Mouse (Mus musculus) ES-Bruce4 (cell line): ENCODE data around the gene Luc7l3. TPM values are rescaled to one million over a fixed set of nuclear protein-coding genes. Genes with fewer than 3 reads are reported as not detected.
A peak's percentile ranks its signal among the peaks of the same experiment; 100 is the strongest.

Experiments used
- H3K27ac ChIP-seq: 2 replicates; pipeline ENCODE4 v1.5.1; 2012; ENCODE audit warnings: low read length, inconsistent platforms; ENCODE audit not compliant: insufficient read depth
- H3K27me3 ChIP-seq: 2 replicates; pipeline ENCODE4 v1.6.1; 2012; ENCODE audit warnings: mild to moderate bottlenecking, low read length, inconsistent platforms; ENCODE audit not compliant: control insufficient read depth, poor library complexity, insufficient read depth, severe bottlenecking
- H3K36me3 ChIP-seq: 2 replicates; pipeline ENCODE4 v1.6.1; 2012; ENCODE audit warnings: inconsistent platforms, mild to moderate bottlenecking, low read length, moderate library complexity; ENCODE audit not compliant: control insufficient read depth, poor library complexity, insufficient read depth, severe bottlenecking
- H3K4me1 ChIP-seq: one replicate; pipeline ENCODE4 v1.8.1; 2011; ENCODE audit warnings: low read length; ENCODE audit not compliant: control insufficient read depth, insufficient read depth
- H3K4me3 ChIP-seq: 2 replicates; pipeline ENCODE4 v1.5.1; 2011; ENCODE audit warnings: low read depth, mild to moderate bottlenecking, low read length
- H3K9ac ChIP-seq: 2 replicates; pipeline ENCODE4 v1.6.1; 2012; ENCODE audit warnings: low read depth, mild to moderate bottlenecking, inconsistent platforms; ENCODE audit not compliant: poor library complexity, severe bottlenecking
- H3K9me3 ChIP-seq: replicated peaks from 2 replicates; pipeline ENCODE4 v1.6.1; 2012; ENCODE audit warnings: mild to moderate bottlenecking, low read length, inconsistent platforms; ENCODE audit not compliant: control insufficient read depth, poor library complexity, insufficient read depth, severe bottlenecking
- CTCF ChIP-seq: IDR thresholded peaks from one replicate; pipeline ENCODE4 v1.8.1; 2011; ENCODE audit warnings: low read depth, low read length
- EP300 ChIP-seq: IDR thresholded peaks from 2 replicates; pipeline ENCODE4 v1.6.1; 2011; ENCODE audit warnings: low read depth, low read length; ENCODE audit not compliant: insufficient read depth
- POLR2A ChIP-seq: IDR thresholded peaks from one replicate; pipeline ENCODE4 v1.8.1; 2011; ENCODE audit warnings: low read length; ENCODE audit not compliant: insufficient read depth
- polyA plus RNA-seq: library from polyadenylated mRNA; stranded (reverse); fragments of >200 nt; gene quantifications from 2 replicates; pipeline ENCODE4 v1.2.4, GENCODE M21; 2011; ENCODE audit warnings: low read depth; ENCODE audit not compliant: missing spikeins, insufficient read depth, insufficient read length

Gene Luc7l3
- polyA plus RNA-seq, 1 experiment: 223 TPM

DNA sequence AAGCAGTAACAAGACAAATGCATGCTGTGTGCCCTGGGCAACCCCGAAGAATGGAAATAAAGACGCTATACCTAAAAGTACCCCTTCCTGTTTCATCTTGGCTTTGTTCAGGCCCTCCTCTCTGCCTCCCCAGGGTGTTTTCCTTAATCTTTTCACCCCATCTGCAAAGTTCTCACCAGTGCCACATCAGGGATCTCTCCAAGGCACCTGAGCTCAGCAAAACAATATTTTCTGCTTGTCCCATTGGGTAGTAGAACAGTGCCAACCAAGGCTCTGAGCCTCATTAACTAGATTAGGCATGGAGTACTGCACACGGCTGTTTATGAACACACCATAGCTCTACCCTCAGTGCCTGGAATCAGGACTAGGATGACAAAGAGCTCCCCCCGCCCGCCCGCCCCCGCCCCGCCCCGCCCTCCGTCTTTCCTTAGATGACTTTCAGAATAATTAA lies 5.2 kb upstream of the Luc7l3 start:
- no peak for TF ChIP-seq CTCF
- TF ChIP-seq EP300: no peak
- TF ChIP-seq POLR2A: no peak
- Histone ChIP-seq H3K4me1 (no peaks in the 10 kb centered on the region), H3K27ac (0 out of 2 replicates have a peak overlapping the region, but pooled peaks have one; percentile 8), H3K27me3 (no peaks in the 10 kb centered on the region), H3K9ac (peak overlapping the region; percentile 47; the same call in 1 of the 2 replicates), H3K9me3 (no peaks in the 10 kb centered on the region), H3K4me3 (no peak overlapping the region), H3K36me3 (no peaks in the 10 kb centered on the region)

DNA sequence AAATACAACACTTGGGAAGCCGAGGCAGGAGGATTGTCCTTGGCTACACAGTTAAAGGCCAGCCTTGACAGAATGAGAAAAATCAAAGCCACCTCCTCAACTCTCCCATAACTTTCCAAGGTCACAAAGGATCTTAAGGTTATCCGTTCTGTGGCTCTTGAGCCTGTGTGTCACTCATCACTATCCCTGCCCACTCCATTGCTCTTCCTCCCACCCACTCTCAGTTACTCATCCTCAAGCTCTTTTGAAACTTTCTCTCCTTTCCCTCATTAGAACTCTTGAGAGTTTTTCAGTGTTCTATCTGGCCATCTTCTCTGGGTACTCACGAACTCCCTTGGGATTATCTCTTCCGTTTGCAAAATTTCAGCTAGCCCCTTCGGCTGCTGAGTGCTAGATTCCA lies 2.8 kb upstream of the Luc7l3 start:
- TF ChIP-seq EP300 (no peak), CTCF (no peak), POLR2A (no peak)
- H3K4me1 ChIP-seq: no peaks in the 10 kb centered on the region
- no peak overlapping the region for H3K9ac ChIP-seq
- peaks cover 6% of the 10 kb centered on the region; the same call in 1 of the 2 replicates for H3K36me3 ChIP-seq
- no peak overlapping the region for H3K27ac ChIP-seq
- H3K27me3 ChIP-seq: no peaks in the 10 kb centered on the region
- no peak overlapping the region for H3K4me3 ChIP-seq
- H3K9me3 ChIP-seq: no peaks in the 10 kb centered on the region

DNA sequence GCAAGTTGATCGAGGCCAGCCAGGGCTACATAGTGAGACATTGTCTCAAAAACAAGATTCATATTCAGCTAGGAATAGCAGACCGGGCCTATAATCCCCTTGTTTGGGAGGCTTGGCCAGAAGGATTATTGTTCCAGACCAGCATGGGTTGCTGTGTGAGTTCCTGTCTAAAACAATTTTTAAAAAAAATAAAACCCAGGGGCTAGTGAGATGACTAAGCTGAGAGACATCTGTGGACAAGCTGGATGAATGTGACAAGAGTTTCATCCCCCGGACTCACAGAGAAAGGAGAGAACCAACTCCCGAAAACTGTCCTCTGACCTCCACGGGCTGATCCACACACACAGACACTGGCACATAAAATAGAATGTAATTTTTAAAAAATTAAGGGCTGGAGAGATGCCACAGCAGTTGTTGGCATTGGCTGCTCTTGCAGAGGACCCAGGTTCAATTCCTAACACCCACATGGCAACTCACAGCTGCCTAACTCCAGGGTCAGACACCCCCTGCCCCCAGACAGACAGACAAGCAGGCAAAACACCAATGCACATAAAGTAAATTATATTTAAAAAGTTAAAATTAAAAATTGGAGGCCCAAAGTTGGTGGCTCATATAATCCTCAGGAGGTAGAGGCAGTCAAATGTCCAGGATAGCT lies 1.6 kb upstream of the Luc7l3 start:
- TF ChIP-seq EP300 (no peak), CTCF (no peak), POLR2A (no peak)
- H3K9me3 ChIP-seq: no peaks in the 10 kb centered on the region
- H3K27ac ChIP-seq: peak overlapping the region; percentile 90
- peak overlapping the region; percentile 100 for H3K9ac ChIP-seq
- H3K36me3 ChIP-seq: peaks cover 14% of the 10 kb centered on the region
- H3K4me3 ChIP-seq: no peak overlapping the region
- no peaks in the 10 kb centered on the region for H3K4me1 ChIP-seq
- H3K27me3 ChIP-seq: no peaks in the 10 kb centered on the region

DNA sequence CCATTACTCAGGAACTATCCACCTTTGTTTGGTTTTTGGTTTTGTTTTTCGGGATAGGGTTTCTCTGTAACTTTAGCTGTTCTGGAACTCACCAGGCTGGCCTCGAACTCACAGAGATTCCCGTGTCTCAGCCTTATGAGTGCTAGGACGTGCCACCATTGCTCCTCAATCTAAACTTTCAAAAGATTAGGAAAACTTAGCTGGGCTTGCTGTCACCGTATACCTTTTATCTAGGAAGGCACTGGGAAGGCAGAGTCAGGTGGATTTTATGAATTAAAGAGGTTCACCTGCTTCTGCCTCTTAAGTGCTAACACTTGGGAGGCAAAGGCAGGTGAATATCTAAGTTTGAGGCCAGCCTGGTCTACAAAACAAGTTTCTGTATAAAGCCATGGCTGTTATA lies 848 bp upstream of the Luc7l3 start:
- no peaks in the 10 kb centered on the region for H3K9me3 ChIP-seq
- TF ChIP-seq EP300: no peak
- TF ChIP-seq CTCF: no peak
- no peak for TF ChIP-seq POLR2A
- peak overlapping the region; percentile 100 for H3K9ac ChIP-seq
- H3K27me3 ChIP-seq: no peaks in the 10 kb centered on the region
- peak overlapping the region; percentile 59 for H3K4me3 ChIP-seq
- H3K4me1 ChIP-seq: no peaks in the 10 kb centered on the region
- H3K36me3 ChIP-seq: peaks cover 14% of the 10 kb centered on the region
- peak overlapping the region; percentile 90 for H3K27ac ChIP-seq

DNA sequence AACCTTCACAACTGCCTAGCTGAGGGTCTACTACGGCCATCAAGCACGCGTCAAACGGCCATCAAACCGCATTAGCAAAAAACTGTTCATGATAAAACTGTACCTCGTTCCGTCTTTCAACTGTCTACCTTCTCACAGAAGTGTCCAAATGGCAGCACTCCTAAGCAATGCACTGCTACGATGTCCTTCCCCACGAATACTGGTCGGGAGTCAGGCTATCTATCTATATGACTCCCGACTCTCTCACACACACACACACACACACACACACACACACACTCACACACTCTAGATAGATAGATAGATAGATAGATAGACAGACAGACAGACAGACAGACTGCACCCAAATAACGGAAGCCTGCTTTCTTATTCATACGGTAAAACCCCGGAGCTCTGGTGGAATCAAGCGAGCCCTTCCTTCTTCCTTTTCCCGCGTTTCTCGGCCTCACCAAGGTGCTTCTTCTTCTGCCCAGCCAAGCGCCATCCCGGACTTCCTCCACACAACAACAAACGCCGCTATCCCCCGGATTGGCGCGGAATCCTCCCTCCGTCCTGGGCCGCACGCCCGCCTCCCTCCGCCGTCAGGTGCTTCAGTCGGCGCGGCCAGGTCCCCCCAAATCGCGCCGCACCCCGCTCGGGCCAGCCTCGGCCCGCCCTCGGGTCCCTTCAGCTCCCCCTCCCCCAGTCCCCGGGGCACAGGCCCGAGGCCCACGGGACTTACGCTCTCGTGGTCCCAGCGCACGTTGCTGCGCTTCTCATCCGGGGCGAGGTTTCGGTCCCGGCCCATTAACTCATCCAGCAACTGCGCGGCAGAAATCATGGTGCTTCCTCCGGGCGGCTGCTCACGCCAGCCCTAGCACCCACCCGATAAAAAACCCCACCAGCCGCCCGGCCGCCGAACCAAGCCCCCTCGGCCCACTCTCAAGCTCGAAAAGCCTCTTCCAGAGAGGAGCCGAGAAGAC lies 538 bp downstream of the Luc7l3 start:
- no peaks in the 10 kb centered on the region for H3K27me3 ChIP-seq
- peak overlapping the region; percentile 100 for H3K9ac ChIP-seq
- H3K36me3 ChIP-seq: peaks cover 24% of the 10 kb centered on the region
- TF ChIP-seq EP300: no peak
- TF ChIP-seq POLR2A: no peak
- TF ChIP-seq CTCF: no peak
- H3K9me3 ChIP-seq: no peaks in the 10 kb centered on the region
- H3K4me3 ChIP-seq: peak overlapping the region; percentile 99
- no peaks in the 10 kb centered on the region for H3K4me1 ChIP-seq
- H3K27ac ChIP-seq: peak overlapping the region; percentile 49
